Mouse (Mus musculus) neural tube, embryonic 14.5 days (tissue): ENCODE data around the gene Atp5g2. TPM values are rescaled to one million over a fixed set of nuclear protein-coding genes. Genes with fewer than 3 reads are reported as not detected.

Source experiments
- ATAC-seq: fragments of 200-750 bp; cut with Nextera tagmentation; 2 replicates; pipeline ENCODE4 v1.8.0; 2017; ENCODE audit warnings: low read depth, mild to moderate bottlenecking, moderate TSS enrichment, moderate library complexity
- H3K27ac ChIP-seq: fragments of 300-500 bp; sonication (generic); 2 replicates; pipeline ENCODE4 v1.5.1; 2014; ENCODE audit warnings: low read depth, mild to moderate bottlenecking, control low read depth, low read length, moderate library complexity, mixed read lengths
- H3K27me3 ChIP-seq: fragments of 300-500 bp; sonication (generic); 2 replicates; pipeline ENCODE4 v1.6.1; 2014; ENCODE audit warnings: low read length; ENCODE audit not compliant: control insufficient read depth, insufficient read depth
- H3K36me3 ChIP-seq: fragments of 300-500 bp; sonication (generic); 2 replicates; pipeline ENCODE4 v1.6.1; 2014; ENCODE audit warnings: low read length, mixed read lengths; ENCODE audit not compliant: control insufficient read depth, insufficient read depth
- H3K4me1 ChIP-seq: fragments of 300-500 bp; sonication (generic); 2 replicates; pipeline ENCODE4 v1.6.1; 2014; ENCODE audit warnings: low read length; ENCODE audit not compliant: control insufficient read depth, insufficient read depth
- H3K4me2 ChIP-seq: fragments of 300-500 bp; sonication (generic); 2 replicates; pipeline ENCODE4 v1.6.1; 2014; ENCODE audit warnings: mild to moderate bottlenecking, low read depth, low read length, control low read depth
- H3K4me3 ChIP-seq: fragments of 300-500 bp; sonication (generic); 2 replicates; pipeline ENCODE4 v1.5.1; 2014; ENCODE audit warnings: low read depth, low read length, control low read depth, mixed read lengths
- H3K9ac ChIP-seq: fragments of 300-500 bp; sonication (generic); replicated peaks from 2 replicates; pipeline ENCODE4 v1.6.1; 2014; ENCODE audit warnings: low read depth, mild to moderate bottlenecking, control low read depth, low read length, mixed read lengths
- H3K9me3 ChIP-seq: fragments of 300-500 bp; sonication (generic); 2 replicates; pipeline ENCODE4 v1.6.1; 2016; ENCODE audit warnings: low read length; ENCODE audit not compliant: control insufficient read depth
- WGBS: fragments of 180-500 bp; shearing (Covaris S2); extraction: QIAGEN DNeasy Blood & Tissue Kit; methylation state at CpG from one replicate; pipeline ENCODE4 v1.1.7; 2014; 5-methylcytosine and 5-hydroxymethylcytosine counted together
- microRNA counts: library from miRNA; unstranded; fragments of <30 nt; microRNA quantifications from one replicate; lab custom pipeline; 2016
- microRNA-seq: library from miRNA; unstranded; fragments of <30 nt; microRNA quantifications from one replicate; pipeline ENCODE4, GENCODE M21; 2016
- polyA plus RNA-seq: library from polyadenylated mRNA; unstranded; fragments of >200 nt; fragmentation: Nextera tagmentation; extraction: Ambion mirVana; gene quantifications from 2 replicates; pipeline ENCODE4 v1.2.1, GENCODE M21; 2014

Gene Atp5g2
- polyA plus RNA-seq, 1 experiment from 2014 or later, result 47.5 TPM

- Histone ChIP-seq H3K36me3 (no peaks in the 10 kb centered on the region), H3K4me3 (no peak overlapping the region), H3K4me2 (no peak overlapping the region), H3K27me3 (no peaks in the 10 kb centered on the region), H3K4me1 (peaks cover 11% of the 10 kb centered on the region), H3K27ac (no peak overlapping the region), H3K9ac (no peak overlapping the region), H3K9me3 (no peaks in the 10 kb centered on the region)
- WGBS, result 92% methylated on average over 1 of the region's 1 CpGs
- no peak for ATAC-seq
Observed at GRCm38 (mm10) chr15:102620765-102621164, 51.4 kb downstream of the Atp5g2 start.

DNA sequence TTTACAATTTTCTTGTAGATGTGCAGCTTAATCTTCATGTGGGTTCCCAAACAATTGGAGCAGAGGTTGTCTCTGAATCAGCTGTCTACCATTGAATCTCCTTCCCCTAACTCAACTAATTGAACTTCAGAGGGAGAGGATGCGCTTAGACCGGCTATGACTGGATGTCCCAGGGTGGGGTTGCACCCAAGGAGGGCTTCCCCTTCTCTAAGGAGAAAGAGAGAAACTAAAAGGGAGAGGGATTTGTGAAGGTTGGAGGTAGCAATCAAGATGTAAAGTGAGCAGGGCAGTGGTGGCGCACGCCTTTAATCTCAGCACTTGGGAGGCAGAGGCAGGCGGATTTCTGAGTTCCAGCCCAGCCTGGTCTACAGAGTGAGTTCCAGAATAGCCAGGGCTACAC, 52.7 kb downstream of the Atp5g2 start:
- WGBS, result 94% methylated on average over 5 of the region's 5 CpGs
- H3K4me2 ChIP-seq, result no peak overlapping the region
- H3K9me3 ChIP-seq, result no peaks in the 10 kb centered on the region
- H3K27me3 ChIP-seq, result no peaks in the 10 kb centered on the region
- no peak overlapping the region for H3K27ac ChIP-seq
- H3K36me3 ChIP-seq, result no peaks in the 10 kb centered on the region
- no peak for ATAC-seq
- no peak overlapping the region for H3K9ac ChIP-seq
- no peak overlapping the region for H3K4me3 ChIP-seq
- peaks cover 8% of the 10 kb centered on the region for H3K4me1 ChIP-seq

DNA sequence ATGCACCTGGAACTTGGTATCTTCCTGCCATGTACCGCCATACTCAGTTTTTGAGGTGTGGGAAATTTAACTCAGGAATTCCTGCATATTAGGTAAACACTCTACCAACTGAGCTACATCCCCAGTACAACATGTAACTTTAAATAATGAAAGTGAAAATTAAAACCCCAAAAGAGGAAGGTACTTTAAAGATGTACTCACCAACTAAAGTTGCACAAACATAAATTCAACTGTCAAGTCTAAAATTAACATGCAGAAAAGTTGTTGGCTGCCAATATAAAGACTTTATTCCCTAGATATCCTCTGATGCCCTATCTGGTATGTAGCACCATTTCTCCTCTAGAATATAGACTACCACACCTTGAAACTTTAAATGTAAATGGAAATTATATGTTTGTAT, 54.5 kb downstream of the Atp5g2 start:
- H3K4me3 ChIP-seq, result no peak overlapping the region
- H3K4me1 ChIP-seq, result 0 out of 2 replicates have a peak, but pooled peaks cover 1% of the 10 kb centered on the region
- no peak overlapping the region for H3K4me2 ChIP-seq
- no peaks in the 10 kb centered on the region for H3K9me3 ChIP-seq
- WGBS, result 93% methylated on average over 1 of the region's 1 CpGs
- no peaks in the 10 kb centered on the region for H3K36me3 ChIP-seq
- H3K27me3 ChIP-seq, result no peaks in the 10 kb centered on the region
- H3K9ac ChIP-seq, result no peak overlapping the region
- ATAC-seq, result no peak
- H3K27ac ChIP-seq, result no peak overlapping the region

GRCm38 (mm10) chr15:102616174-102616573, 56.0 kb downstream of the Atp5g2 start:
- Histone ChIP-seq H3K27me3 (no peaks in the 10 kb centered on the region), H3K27ac (no peak overlapping the region), H3K4me1 (no peaks in the 10 kb centered on the region), H3K36me3 (no peaks in the 10 kb centered on the region), H3K4me3 (no peak overlapping the region), H3K9me3 (no peaks in the 10 kb centered on the region), H3K9ac (no peak overlapping the region), H3K4me2 (no peak overlapping the region)
- WGBS, result 96% methylated on average over 2 of the region's 2 CpGs
- no peak for ATAC-seq

GRCm38 (mm10) chr15:102614224-102614623, 57.9 kb downstream of the Atp5g2 start:
- Histone ChIP-seq H3K4me3 (no peak overlapping the region), H3K4me2 (no peak overlapping the region), H3K36me3 (no peaks in the 10 kb centered on the region), H3K4me1 (no peaks in the 10 kb centered on the region), H3K27ac (no peak overlapping the region), H3K9ac (no peak overlapping the region), H3K27me3 (no peaks in the 10 kb centered on the region), H3K9me3 (no peaks in the 10 kb centered on the region)
- no peak for ATAC-seq

- H3K4me2 ChIP-seq, result no peak overlapping the region
- no peak overlapping the region for H3K4me3 ChIP-seq
- H3K27me3 ChIP-seq, result no peaks in the 10 kb centered on the region
- no peaks in the 10 kb centered on the region for H3K4me1 ChIP-seq
- no peak overlapping the region for H3K9ac ChIP-seq
- H3K9me3 ChIP-seq, result no peaks in the 10 kb centered on the region
- H3K36me3 ChIP-seq, result no peaks in the 10 kb centered on the region
- no peak overlapping the region for H3K27ac ChIP-seq
- ATAC-seq, result no peak
Observed at GRCm38 (mm10) chr15:102612966-102613365, 59.2 kb downstream of the Atp5g2 start.

MicroRNA genes within 50 kb of the gene (microRNA counts, 519-probe panel; counts per million panel counts)
- microRNA mmu-miR-688 (lab: Ali Mortazavi, UCI), result not detected

Small RNA genes lying within 50 kb of the gene (microRNA-seq; reads per million reads assigned to microRNA genes)
- gene Mir688, result not detected

Other genes with a start within 250 kb of the Atp5g2 start
- gene Amhr2, start 227.0 kb downstream of the Atp5g2 start, polyA plus RNA-seq, result 0.22 and 0.82 TPM in 2 replicates
- 85.8 and 104 TPM in 2 replicates for gene Prr13, start 213.3 kb downstream of the Atp5g2 start, polyA plus RNA-seq
- gene Pcbp2, start 201.8 kb downstream of the Atp5g2 start, polyA plus RNA-seq, result 159 and 160 TPM in 2 replicates
- 8.5 TPM in 1 of 2 replicates, not detected in the other for gene Gm10337, start 168.6 kb downstream of the Atp5g2 start, polyA plus RNA-seq
- 44.8 and 48.8 TPM in 2 replicates for gene Map3k12, start 155.3 kb downstream of the Atp5g2 start, polyA plus RNA-seq
- gene Tarbp2, start 154.2 kb downstream of the Atp5g2 start, polyA plus RNA-seq, result 86.4 and 87.7 TPM in 2 replicates
- 16.0 and 23.9 TPM in 2 replicates for gene Npff, start 147.4 kb downstream of the Atp5g2 start, polyA plus RNA-seq
- gene Gm28047, start 47.3 kb downstream of the Atp5g2 start, polyA plus RNA-seq, result not detected in 2 replicates
- gene Atf7, start 46.9 kb downstream of the Atp5g2 start, polyA plus RNA-seq, result 13.3 and 16.2 TPM in 2 replicates
- gene Calcoco1, start 49.8 kb upstream of the Atp5g2 start, polyA plus RNA-seq, result 23.5 and 29.3 TPM in 2 replicates
- gene Hoxc13, start 248.8 kb upstream of the Atp5g2 start, polyA plus RNA-seq, result not detected in 2 replicates